Mouse (Mus musculus) yolk sac, embryonic 10.5 days (tissue): Measurements from ENCODE around the gene Lrmda.

Source experiments
- DNase-seq: peaks from one replicate; pipeline ENCODE4 v3.0.0-alpha.2; 2017; ENCODE audit warnings: low spot score

Gene Lrmda

GRCm38 (mm10) chr14:22413220-22413619 lies 393.7 kb downstream of the Lrmda start:
- DNase-seq = no peak

- DNase-seq = no peak
These were observed 398.2 kb downstream of the Lrmda start for GRCm38 (mm10) chr14:22417706-22418105.

GRCm38 (mm10) chr14:22421668-22422067 lies 402.2 kb downstream of the Lrmda start:
- DNase-seq = no peak

- no peak for DNase-seq
These were observed 405.6 kb downstream of the Lrmda start for GRCm38 (mm10) chr14:22425018-22425534.

GRCm38 (mm10) chr14:22435441-22435840 lies 415.9 kb downstream of the Lrmda start:
- DNase-seq = no peak

GRCm38 (mm10) chr14:22435860-22436377 lies 416.4 kb downstream of the Lrmda start:
- DNase-seq = no peak

GRCm38 (mm10) chr14:22440341-22440999 lies 421.0 kb downstream of the Lrmda start:
- DNase-seq = peak; percentile 26

- no peak for DNase-seq
These were observed 422.4 kb downstream of the Lrmda start for GRCm38 (mm10) chr14:22441859-22442447.

- DNase-seq = no peak
These were observed 423.2 kb downstream of the Lrmda start for GRCm38 (mm10) chr14:22442719-22443118.

GRCm38 (mm10) chr14:22444541-22444940 lies 425.0 kb downstream of the Lrmda start:
- DNase-seq = no peak

- DNase-seq = no peak
These were observed 425.8 kb downstream of the Lrmda start for GRCm38 (mm10) chr14:22445161-22445821.

- DNase-seq = no peak
These were observed 426.5 kb downstream of the Lrmda start for GRCm38 (mm10) chr14:22445841-22446570.

GRCm38 (mm10) chr14:22451603-22452002 lies 432.1 kb downstream of the Lrmda start:
- no peak for DNase-seq

GRCm38 (mm10) chr14:22464314-22464713 lies 444.8 kb downstream of the Lrmda start:
- DNase-seq = no peak

GRCm38 (mm10) chr14:22471041-22471440 lies 451.5 kb downstream of the Lrmda start:
- DNase-seq = no peak

- no peak for DNase-seq
These were observed 453.9 kb downstream of the Lrmda start for GRCm38 (mm10) chr14:22473451-22473850.

GRCm38 (mm10) chr14:22473991-22474390 lies 454.5 kb downstream of the Lrmda start:
- no peak for DNase-seq

GRCm38 (mm10) chr14:22493326-22493725 lies 473.8 kb downstream of the Lrmda start:
- DNase-seq = no peak

- no peak for DNase-seq
These were observed 474.8 kb downstream of the Lrmda start for GRCm38 (mm10) chr14:22494290-22494689.

- DNase-seq = peak; percentile 2
These were observed 475.4 kb downstream of the Lrmda start for GRCm38 (mm10) chr14:22494866-22495265.

- no peak for DNase-seq
These were observed 475.8 kb downstream of the Lrmda start for GRCm38 (mm10) chr14:22495286-22495685.

GRCm38 (mm10) chr14:22497636-22498131 lies 478.2 kb downstream of the Lrmda start:
- DNase-seq = no peak
